Mouse (Mus musculus) neural tube, postnatal 0 days (tissue): Measurements from ENCODE around the gene Ccdc175. TPM values are rescaled to one million over a fixed set of nuclear protein-coding genes. Genes with fewer than 3 reads are reported as not detected.

Experiments
- microRNA-seq: library from miRNA; unstranded; fragments of <30 nt; microRNA quantifications from one replicate; pipeline ENCODE4, GENCODE M21; 2016
- polyA plus RNA-seq: library from polyadenylated mRNA; unstranded; fragments of >200 nt; fragmentation: Nextera tagmentation; extraction: Ambion mirVana; gene quantifications from 2 replicates; pipeline ENCODE4 v1.2.1, GENCODE M21; 2015

The Ccdc175 gene
- not detected in 2 replicates for polyA plus RNA-seq

DNA sequence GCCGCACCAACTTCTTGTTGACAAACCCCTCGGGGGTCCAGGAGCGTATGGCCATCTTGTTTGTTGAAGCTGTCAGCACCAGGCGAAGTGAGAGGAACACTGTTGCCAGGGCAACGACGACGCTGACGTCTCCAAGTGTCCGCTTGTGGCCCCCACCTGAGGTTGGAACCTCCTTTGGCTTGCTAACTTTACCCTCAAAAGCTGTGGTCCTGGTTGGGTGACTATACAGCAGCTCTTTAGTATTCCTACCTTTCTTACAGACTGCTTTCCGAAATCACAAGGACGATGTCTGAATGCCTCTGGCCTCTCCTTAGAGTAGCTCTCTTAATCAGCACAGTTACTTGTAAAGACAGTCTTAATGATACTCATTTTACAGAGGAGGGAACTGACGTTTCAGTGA is at the start of gene Ccdc175:
Gene Ccdc175, minus strand, starts transcription at position 101 of the 400 bp plus-strand sequence.

GRCm38 (mm10) chr12:72085329-72086165 is 99.3 kb downstream of the Ccdc175 start, which contains the start of the genes L3hypdh and Jkamp:
TSS of gene L3hypdh (minus strand) at chr12:72085439.
TSS of gene Jkamp (plus strand) at chr12:72085589.

GRCm38 (mm10) chr12:72070327-72071269 is 114.2 kb downstream of the Ccdc175 start, which contains the start of gene Gpr135:
TSS of gene Gpr135 (minus strand) at chr12:72071125.

Small RNAs within 50 kb of the gene (microRNA-seq; reads per million reads assigned to microRNA genes)
- not detected for gene Gm24466

Other genes with a start within 250 kb of the Ccdc175 start
- gene Gpr135, start 113.9 kb downstream of the Ccdc175 start, polyA plus RNA-seq = 13.8 and 13.9 TPM in 2 replicates
- gene L3hypdh, start 99.6 kb downstream of the Ccdc175 start, polyA plus RNA-seq = 13.4 and 14.4 TPM in 2 replicates
- gene Jkamp, start 99.4 kb downstream of the Ccdc175 start, polyA plus RNA-seq = 118 and 126 TPM in 2 replicates
- 3,114 and 3,409 TPM in 2 replicates for gene Rtn1, start 224.0 kb upstream of the Ccdc175 start, polyA plus RNA-seq